Mouse (Mus musculus) liver, embryonic 11.5 days (tissue): Measurements from ENCODE around the gene Ccdc7a. TPM values are rescaled to one million over a fixed set of nuclear protein-coding genes. Genes with fewer than 3 reads are reported as not detected.

Experiments used
- ATAC-seq: fragments of 200-750 bp; cut with Nextera tagmentation; replicated peaks from 2 replicates; pipeline ENCODE4 v1.8.0; 2017; ENCODE audit warnings: moderate number of reproducible peaks, mild to moderate bottlenecking, moderate TSS enrichment, moderate library complexity; ENCODE audit not compliant: low FRiP score
- DNase-seq: peaks from one replicate; pipeline ENCODE4 v3.0.0-alpha.2; 2017; ENCODE audit warnings: low spot score
- H3K27ac ChIP-seq: fragments of 300-500 bp; sonication (generic); 2 replicates; pipeline ENCODE4 v1.5.1; 2014; ENCODE audit warnings: mild to moderate bottlenecking, low read depth, low read length, control low read depth
- H3K27me3 ChIP-seq: fragments of 300-500 bp; sonication (generic); replicated peaks from 2 replicates; pipeline ENCODE4 v1.6.1; 2014; ENCODE audit warnings: low read length, mixed read lengths; ENCODE audit not compliant: control insufficient read depth, insufficient read depth
- H3K36me3 ChIP-seq: fragments of 300-500 bp; sonication (generic); 2 replicates; pipeline ENCODE4 v1.6.1; 2014; ENCODE audit warnings: mild to moderate bottlenecking, low read length, moderate library complexity, mixed read lengths; ENCODE audit not compliant: control insufficient read depth, insufficient read depth
- H3K4me1 ChIP-seq: fragments of 300-500 bp; sonication (generic); replicated peaks from 2 replicates; pipeline ENCODE4 v1.6.1; 2014; ENCODE audit warnings: low read length, mixed read lengths; ENCODE audit not compliant: control insufficient read depth, insufficient read depth
- H3K4me2 ChIP-seq: fragments of 300-500 bp; sonication (generic); 2 replicates; pipeline ENCODE4 v1.6.1; 2014; ENCODE audit warnings: mild to moderate bottlenecking, control low read depth, moderate library complexity
- H3K4me3 ChIP-seq: fragments of 300-500 bp; sonication (generic); 2 replicates; pipeline ENCODE4 v1.5.1; 2014; ENCODE audit warnings: low read depth, low read length, control low read depth
- H3K9ac ChIP-seq: fragments of 300-500 bp; sonication (generic); 2 replicates; pipeline ENCODE4 v1.6.1; 2014; ENCODE audit warnings: low read depth, low read length, control low read depth
- H3K9me3 ChIP-seq: fragments of 300-500 bp; sonication (generic); 2 replicates; pipeline ENCODE4 v1.6.1; 2016; ENCODE audit warnings: low read length, inconsistent platforms, mixed read lengths; ENCODE audit not compliant: control insufficient read depth
- WGBS: fragments of 180-500 bp; shearing (Covaris S2); extraction: QIAGEN DNeasy Blood & Tissue Kit; methylation state at CpG from one replicate; pipeline ENCODE4 v1.1.7; 2014; 5-methylcytosine and 5-hydroxymethylcytosine counted together
- polyA plus RNA-seq: library from polyadenylated mRNA; unstranded; fragments of >200 nt; fragmentation: Nextera tagmentation; extraction: Ambion mirVana; gene quantifications from 2 replicates; pipeline ENCODE4 v1.2.1, GENCODE M21; 2014

The Ccdc7a gene
- polyA plus RNA-seq, 1 experiment from 2014 or later, result not detected

- ATAC-seq (no peak), DNase-seq (no peak)
- Histone ChIP-seq H3K4me1 (peaks cover 10% of the 10 kb centered on the region), H3K36me3 (peaks cover 7% of the 10 kb centered on the region; the same call in 1 of the 2 replicates), H3K27me3 (no peaks in the 10 kb centered on the region), H3K9me3 (no peaks in the 10 kb centered on the region), H3K27ac (no peak overlapping the region), H3K4me3 (no peak overlapping the region), H3K4me2 (no peak overlapping the region), H3K9ac (no peak overlapping the region)
- 85% methylated on average over 1 of the region's 1 CpGs for WGBS
These were observed 360.9 kb downstream of the Ccdc7a start for GRCm38 (mm10) chr8:128704376-128704775.

- no peak for DNase-seq
- Histone ChIP-seq H3K4me3 (no peak overlapping the region), H3K27ac (no peak overlapping the region), H3K4me2 (no peak overlapping the region), H3K36me3 (peaks cover 2% of the 10 kb centered on the region; the same call in 1 of the 2 replicates), H3K9ac (no peak overlapping the region), H3K4me1 (peaks cover 39% of the 10 kb centered on the region), H3K27me3 (no peaks in the 10 kb centered on the region), H3K9me3 (no peaks in the 10 kb centered on the region)
- ATAC-seq, result no peak; the same call in 1 of the 2 replicates
- WGBS, result 56% methylated on average over 3 of the region's 3 CpGs
These were observed 367.4 kb downstream of the Ccdc7a start for GRCm38 (mm10) chr8:128697945-128698344.

GRCm38 (mm10) chr8:128696701-128697397 is 368.5 kb downstream of the Ccdc7a start:
- WGBS, result 71% methylated on average over 1 of the region's 1 CpGs
- no peak for DNase-seq
- H3K27ac ChIP-seq, result peak overlapping the region; percentile 58; the same call in 1 of the 2 replicates
- no peaks in the 10 kb centered on the region for H3K9me3 ChIP-seq
- H3K4me2 ChIP-seq, result peak overlapping the region; percentile 49
- H3K9ac ChIP-seq, result no peak overlapping the region
- no peak overlapping the region for H3K4me3 ChIP-seq
- ATAC-seq, result peak; percentile 53; the same call in 1 of the 2 replicates
- peaks cover 2% of the 10 kb centered on the region; the same call in 1 of the 2 replicates for H3K36me3 ChIP-seq
- H3K27me3 ChIP-seq, result no peaks in the 10 kb centered on the region
- H3K4me1 ChIP-seq, result peaks cover 40% of the 10 kb centered on the region

GRCm38 (mm10) chr8:128690056-128690455 is 375.3 kb downstream of the Ccdc7a start:
- 97% methylated on average over 1 of the region's 1 CpGs for WGBS
- H3K4me3 ChIP-seq, result no peak overlapping the region

GRCm38 (mm10) chr8:128688679-128689078 is 376.6 kb downstream of the Ccdc7a start:
- Histone ChIP-seq H3K9ac (no peak overlapping the region), H3K27ac (no peak overlapping the region), H3K9me3 (no peaks in the 10 kb centered on the region), H3K4me1 (peaks cover 20% of the 10 kb centered on the region), H3K36me3 (no peaks in the 10 kb centered on the region), H3K27me3 (no peaks in the 10 kb centered on the region), H3K4me3 (peak overlapping the region; percentile 6; the same call in 1 of the 2 replicates), H3K4me2 (peak overlapping the region; percentile 39)
- DNase-seq (no peak), ATAC-seq (peak; percentile 44)
- 33% methylated on average over 3 of the region's 3 CpGs for WGBS

More at GRCm38 (mm10) chr8:128690056-128690455, 375.3 kb downstream of the Ccdc7a start:
- Histone ChIP-seq H3K36me3 (no peaks in the 10 kb centered on the region), H3K4me2 (peak overlapping the region; percentile 55), H3K9me3 (no peaks in the 10 kb centered on the region), H3K27ac (peak overlapping the region; percentile 58; the same call in 1 of the 2 replicates), H3K27me3 (no peaks in the 10 kb centered on the region), H3K4me1 (peaks cover 25% of the 10 kb centered on the region), H3K9ac (no peak overlapping the region)
- ATAC-seq (no peak; the same call in 1 of the 2 replicates), DNase-seq (no peak)

GRCm38 (mm10) chr8:128686429-128686990 is 378.8 kb downstream of the Ccdc7a start:
- Histone ChIP-seq H3K27me3 (no peaks in the 10 kb centered on the region), H3K27ac (peak overlapping the region; percentile 97), H3K4me2 (peak overlapping the region; percentile 85), H3K36me3 (no peaks in the 10 kb centered on the region), H3K9ac (peak overlapping the region; percentile 99), H3K4me1 (peaks cover 15% of the 10 kb centered on the region), H3K4me3 (peak overlapping the region; percentile 87), H3K9me3 (no peaks in the 10 kb centered on the region)
- 0% methylated on average over 2 of the region's 2 CpGs for WGBS
- no peak for DNase-seq
- ATAC-seq, result no peak

GRCm38 (mm10) chr8:128685507-128686428 is 379.5 kb downstream of the Ccdc7a start, which contains the start of gene Itgb1:
Gene Itgb1, plus strand, starts transcription at chr8:128685654.
- Histone ChIP-seq H3K9me3 (no peaks in the 10 kb centered on the region), H3K27ac (peak within 1 kb of the TSS; percentile 97), H3K27me3 (no peaks in the 10 kb centered on the region), H3K9ac (peak within 1 kb of the TSS; percentile 99), H3K4me1 (peaks cover 14% of the 10 kb centered on the region), H3K4me3 (peak within 1 kb of the TSS; percentile 87), H3K36me3 (no peaks in the 10 kb centered on the region), H3K4me2 (peak within 1 kb of the TSS; percentile 85)
- peak; percentile 84 for ATAC-seq
- under 1% methylated on average over 109 of the region's 113 CpGs for WGBS
- peak; percentile 89 for DNase-seq
